Mouse (Mus musculus): ENCODE measurements around the gene Slc2a9.

DNA sequence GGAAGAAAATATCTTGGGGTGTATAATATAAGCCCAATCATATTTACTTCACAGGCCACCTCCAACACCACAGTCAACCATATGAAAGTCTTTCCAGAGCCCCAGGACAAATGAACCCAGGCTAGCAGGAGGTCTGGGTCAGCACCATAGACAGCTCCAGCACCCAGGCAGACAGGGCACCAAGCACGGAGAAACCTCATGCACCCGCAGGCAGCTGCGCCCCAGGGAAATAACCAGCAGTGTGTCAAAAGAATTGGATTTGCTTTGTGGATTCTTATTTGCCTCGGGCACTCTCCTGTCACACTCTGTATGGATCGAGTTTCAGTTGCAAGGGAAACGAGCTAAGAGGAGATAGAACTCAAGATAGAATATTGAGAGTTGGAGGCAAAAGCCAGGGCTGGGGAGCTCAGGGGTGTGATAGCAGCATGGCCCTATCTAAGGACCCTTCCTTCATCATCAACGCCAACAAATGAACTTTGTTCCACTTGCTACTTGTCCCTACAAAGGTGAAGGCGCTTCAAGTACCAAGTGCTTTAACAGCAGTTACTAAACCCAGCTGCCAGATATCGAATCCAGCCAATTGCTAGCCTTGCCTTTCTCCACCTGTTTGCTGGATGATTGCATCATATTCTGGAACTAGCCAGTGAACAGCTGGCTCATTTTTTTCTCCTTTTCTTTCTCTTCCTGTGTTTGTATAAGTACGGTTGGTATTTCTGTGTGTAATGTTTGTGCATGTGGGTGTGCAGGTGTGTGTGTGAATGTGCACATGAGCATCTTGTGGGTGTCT is 156.1 kb downstream of the Slc2a9 start:
- TF ChIP-seq CTCF (IDR thresholded peaks at IDR 0.05; ENCODE audit: low read depth) (no peak), EP300 (optimal IDR thresholded peaks at IDR 0.05) (no peak)
